Mouse (Mus musculus) adrenal gland, postnatal 14 days (tissue): ENCODE results near the gene 2810408A11Rik. TPM values are rescaled to one million over a fixed set of nuclear protein-coding genes. Genes with fewer than 3 reads are reported as not detected.
"Not testable (repeated sequence)": the region's sequence is repeated elsewhere in the genome, so short reads cannot be mapped to it uniquely, and the experiment has no call there.

ENCODE experiments used
- DNase-seq: peaks from one replicate; pipeline ENCODE4 v3.0.0; 2021; ENCODE audit warnings: mixed read lengths
- total RNA-seq: library from RNA; stranded (reverse); gene quantifications from 2 replicates; pipeline ENCODE4 v1.2.3, GENCODE M21; 2021

Gene 2810408A11Rik
- total RNA-seq, 1 experiment from 2014 or later, result 1.8 TPM

DNA sequence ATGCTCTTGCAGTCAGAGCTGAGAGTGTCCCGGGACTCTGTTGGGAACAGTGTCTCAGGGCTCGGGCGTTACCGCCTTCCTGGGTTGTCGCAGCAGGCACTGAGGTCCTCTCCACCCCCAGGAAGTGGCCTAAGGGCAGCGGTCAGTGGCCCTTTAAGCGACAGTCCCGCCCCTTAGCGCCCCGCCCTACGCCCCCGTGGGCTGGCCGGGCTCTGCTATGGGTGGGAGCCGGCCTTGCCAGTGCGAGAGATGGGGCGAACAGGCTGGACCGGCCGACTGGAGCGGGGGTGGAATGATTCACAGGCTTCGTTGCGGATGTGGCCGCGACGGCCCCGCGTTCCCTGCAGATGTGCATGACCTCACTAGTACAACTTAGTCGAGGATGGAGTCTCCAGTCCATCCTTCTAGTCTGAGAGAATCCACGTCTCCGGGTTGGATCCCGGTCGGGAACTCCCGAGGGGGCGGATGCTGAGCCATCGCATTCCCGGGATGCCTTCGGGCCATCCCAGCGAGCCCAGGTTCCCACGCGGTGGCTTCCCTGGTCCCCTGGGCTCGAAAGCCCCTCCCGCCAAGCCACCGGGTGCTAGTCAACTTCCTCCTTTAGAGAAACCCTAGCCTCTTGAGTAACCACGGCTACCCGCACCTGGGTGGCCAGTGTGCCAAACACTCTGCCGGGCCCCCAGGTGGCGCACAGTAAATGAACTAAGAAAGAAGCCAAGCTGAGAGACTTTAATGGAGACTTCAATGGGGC lies 19.8 kb downstream of the 2810408A11Rik start, which contains the start of gene Kctd11:
Gene Kctd11 (minus strand): TSS at position 554 of the 751 bp plus-strand sequence.
- DNase-seq, result peak; percentile 93

DNA sequence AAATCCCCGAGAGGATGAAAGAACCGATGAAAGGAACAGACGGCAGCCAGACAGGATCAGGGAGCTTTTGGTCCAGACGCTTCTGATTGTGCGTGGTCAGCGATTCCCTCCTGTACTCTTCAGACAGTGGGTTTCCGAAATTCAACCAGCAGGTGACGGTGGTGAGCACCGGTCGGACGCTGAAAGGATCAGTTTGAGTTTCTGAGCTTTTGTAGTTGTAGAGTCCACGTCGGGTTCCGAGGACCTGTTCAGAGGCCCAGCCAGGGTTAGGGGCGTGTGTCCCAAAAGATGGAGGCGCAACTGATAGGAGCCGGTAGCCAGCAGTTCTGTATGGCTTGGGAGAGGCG lies 20.3 kb downstream of the 2810408A11Rik start:
- DNase-seq, result peak; percentile 81

DNA sequence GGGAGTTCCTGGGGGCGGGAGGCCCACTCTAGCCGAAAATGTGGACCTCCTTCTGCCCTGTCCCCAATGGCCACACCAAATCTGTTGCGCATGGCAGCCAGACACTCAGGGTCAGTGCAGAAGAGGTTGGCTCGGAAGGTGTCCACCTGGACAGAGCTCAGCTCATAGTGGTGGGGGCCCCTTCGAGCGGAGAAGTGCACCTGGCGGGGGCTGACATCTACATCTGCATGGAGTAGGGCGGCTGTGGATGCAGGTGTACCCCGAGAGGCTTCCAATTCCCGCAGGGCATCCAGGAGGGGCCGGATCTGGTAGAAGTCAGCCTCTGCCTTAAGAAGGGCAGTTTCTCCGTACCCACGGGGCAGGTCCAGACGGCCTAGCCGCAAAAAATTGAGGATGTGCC lies 21.1 kb downstream of the 2810408A11Rik start:
- no peak for DNase-seq

DNA sequence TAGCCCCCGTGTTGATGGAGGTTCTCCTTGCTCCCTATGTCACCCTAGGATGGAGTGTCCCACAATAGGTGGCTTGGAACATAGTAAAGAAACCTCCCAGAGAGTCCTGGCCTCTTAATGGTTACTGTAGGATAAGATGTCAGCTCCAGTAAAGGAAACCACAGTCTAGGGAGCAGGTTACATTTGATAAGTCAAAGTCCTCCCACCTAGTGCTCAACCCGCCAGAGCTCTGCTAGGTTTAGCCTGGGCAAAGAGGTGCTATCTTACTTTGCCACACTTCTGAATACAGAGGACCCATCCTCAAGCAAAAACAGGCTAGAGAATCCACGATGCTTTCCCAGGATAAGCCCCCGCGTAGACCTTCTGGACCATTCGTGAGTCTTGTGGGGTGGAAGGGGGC lies 21.8 kb downstream of the 2810408A11Rik start:
- no peak for DNase-seq

DNA sequence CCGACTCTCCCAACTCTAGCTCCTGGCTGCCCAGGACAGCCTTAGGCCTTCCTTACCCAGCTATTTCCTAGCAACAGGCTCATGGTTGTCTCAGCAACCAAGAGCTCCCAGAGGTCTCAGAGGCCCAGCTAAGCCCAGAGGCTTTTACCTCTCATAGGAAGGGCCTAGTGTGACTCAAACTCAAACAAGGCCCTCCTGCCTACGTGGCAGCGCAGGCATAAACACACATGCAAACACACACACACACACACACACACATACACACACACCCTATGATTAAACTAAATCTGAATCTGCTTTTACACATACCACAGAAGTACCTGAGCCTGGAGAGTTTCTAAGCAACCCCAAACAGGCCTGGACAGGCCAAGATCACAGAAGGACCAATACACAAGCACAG lies 22.4 kb downstream of the 2810408A11Rik start:
- no peak for DNase-seq

DNA sequence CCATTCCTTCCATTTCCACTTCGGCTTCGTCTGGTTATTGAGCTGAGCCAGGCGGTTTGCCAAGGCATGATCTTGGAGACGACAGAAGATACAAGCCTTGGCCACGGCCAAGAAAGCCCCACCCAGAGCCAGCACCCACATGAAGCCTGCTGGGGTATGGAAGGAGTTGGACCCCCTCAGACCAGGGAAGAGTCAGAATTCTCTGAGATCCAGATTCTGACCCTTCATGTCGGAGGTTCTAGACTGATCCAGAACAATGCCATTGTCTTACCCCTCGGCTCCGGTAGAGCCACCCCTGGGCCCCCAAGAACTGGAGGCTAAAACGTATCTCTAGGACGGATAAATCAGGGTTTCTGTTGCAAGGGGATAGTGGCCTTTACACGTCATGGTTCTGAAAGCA lies 22.9 kb downstream of the 2810408A11Rik start, which contains the start of gene Tmem95:
Gene Tmem95 (minus strand): TSS at position 141 of the 400 bp plus-strand sequence.
- no peak for DNase-seq

DNA sequence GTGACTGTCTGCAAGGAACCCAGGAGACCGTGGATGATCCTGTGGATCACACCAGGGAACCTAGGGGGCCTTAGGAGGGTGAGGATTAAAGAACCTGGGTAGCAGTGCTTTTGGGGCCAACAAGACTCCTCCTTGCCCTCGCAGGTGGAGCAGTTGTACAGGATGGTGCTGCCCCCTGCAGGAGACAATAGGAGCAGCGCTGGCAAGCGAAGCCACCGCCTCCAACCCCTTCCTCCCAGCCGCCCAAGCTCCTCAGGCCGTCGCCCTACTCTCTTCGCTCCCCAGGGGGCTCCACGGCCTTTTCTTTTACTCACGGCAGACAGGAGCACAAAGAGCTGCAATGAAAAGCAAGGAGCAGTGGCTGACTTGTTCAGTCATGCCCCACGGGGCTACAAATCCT lies 23.9 kb downstream of the 2810408A11Rik start:
- peak; percentile 92 for DNase-seq

DNA sequence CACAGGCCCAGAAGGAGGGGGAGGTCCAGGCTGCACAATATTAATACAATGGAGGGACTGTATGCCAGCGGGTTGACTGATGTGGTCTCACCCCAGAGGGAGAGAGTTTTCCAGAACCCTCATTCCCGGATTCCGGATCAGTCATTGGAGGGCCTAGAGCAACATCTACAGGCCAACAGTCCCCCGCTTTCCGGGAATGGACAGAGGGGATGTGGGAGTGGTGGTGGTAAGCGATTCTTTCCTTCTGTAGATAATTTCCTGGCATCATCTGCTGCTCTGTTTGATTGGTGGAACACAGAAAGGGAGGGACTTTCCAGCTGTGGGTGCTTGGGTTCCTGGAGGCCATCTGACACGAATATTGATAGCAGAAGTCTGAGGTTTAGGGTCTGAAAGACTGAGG lies 24.6 kb downstream of the 2810408A11Rik start:
- no peak for DNase-seq

DNA sequence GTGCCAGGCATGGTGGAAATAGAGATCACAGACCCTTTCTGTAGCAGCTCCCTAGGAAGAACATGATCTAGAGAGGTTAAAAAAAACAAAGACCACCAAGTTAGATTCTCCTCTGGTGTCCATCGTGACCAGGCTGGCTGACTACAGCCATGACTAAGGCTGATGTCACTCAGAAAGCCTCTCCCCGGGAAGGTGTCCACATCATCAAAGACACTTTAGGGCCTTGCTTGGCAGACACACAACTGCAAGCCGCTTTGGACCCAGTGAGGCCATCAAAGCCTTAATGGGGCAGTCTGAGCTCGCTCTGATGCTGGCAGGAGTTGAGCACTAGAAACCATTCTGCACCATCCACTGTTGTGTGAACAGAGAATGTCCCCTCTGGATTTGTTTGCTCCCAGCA lies 28.3 kb downstream of the 2810408A11Rik start:
- no peak for DNase-seq

DNA sequence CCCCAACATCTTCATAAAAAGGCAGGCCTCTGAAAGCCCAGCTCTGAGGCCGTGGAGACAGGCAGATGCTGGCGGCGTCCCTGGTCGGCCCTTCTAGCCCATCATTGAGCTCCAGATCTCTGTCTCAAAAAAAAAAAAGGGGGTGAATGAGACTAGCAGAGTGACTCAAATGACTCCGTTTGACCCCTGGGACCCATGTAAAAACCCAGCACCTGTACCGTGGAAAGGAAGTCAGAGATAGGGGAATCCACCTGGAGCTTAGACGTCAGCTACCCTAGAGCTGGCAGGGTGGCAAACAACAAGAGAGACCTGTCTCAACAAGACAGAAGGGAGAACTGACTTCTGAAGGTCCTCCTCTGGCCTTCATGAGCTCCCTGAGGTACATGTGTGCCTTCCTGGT lies 29.0 kb downstream of the 2810408A11Rik start:
- DNase-seq, result no peak

DNA sequence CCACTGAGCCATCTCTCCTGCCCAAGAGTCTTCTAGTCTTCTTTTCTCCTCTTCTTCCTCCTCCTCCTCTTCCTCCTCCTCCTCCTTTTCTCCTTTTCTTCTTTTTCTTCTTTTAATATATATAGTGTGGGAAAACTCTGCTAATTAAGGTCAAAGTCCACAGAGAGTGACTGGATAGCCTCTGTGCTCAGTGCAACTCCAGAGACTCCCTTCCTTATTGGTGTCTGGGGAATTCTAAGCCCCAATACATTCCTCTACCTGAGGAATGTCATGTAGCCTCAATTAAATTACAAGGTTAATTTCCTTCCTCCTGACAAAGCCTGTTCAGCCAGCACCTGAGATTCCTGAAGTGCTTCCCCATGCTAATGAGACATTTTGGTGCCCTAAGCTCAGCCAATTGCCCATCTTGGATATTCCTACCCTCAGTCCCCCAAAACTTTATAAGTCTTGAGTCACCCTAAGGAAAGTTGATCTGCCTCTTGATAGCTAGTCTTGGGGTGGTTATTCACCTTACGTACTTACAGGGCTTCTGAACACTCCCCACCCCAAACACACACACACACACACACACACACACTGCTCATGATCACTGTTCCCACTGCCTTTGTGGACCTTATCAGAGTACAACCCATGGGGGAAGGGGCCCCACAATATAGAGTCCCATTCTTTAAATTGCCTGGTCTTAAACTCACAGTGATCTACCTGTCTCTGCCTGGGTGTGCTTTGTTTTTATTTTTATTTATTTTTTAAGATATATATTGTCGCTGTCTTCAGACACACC lies 30.3 kb downstream of the 2810408A11Rik start:
- no peak for DNase-seq

DNA sequence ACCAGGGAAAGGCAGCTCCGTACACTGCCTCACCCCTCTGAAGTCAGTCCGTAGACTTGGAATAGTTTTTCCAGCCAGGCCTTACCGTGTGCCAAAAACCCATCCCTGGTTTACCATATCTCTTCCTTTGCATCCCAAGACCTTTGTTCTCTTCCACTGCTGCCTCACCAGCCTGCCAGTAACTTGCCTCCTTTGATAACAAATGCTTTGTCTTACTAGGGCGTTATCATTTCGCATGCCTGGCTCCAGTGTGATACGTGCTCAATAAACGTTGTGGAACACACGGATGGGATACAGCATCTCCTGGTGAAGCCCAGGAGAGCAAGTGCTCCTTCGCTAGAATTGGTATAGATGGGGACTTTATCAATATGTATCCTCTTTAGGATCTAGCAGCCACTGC lies 33.5 kb downstream of the 2810408A11Rik start:
- DNase-seq, result no peak

DNA sequence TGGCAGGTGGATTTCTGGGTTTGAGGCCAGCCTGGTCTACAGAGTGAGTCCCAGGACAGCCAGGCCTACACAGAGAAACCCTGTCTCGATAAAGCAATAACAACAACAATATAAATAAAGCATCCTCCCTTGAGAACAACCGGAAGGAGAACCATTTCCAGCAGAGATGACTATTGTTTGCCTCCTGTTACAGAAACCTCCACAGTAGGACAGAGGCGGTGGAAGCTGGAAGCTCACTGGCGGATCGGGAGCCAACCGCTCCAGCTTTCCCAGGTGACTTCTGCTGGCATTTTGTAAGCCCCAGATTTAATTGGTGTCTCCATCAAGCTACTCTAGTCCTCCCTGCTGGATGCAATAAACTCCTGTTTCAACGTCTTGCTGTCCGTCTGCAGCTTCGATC lies 35.2 kb downstream of the 2810408A11Rik start:
- DNase-seq, result no peak

DNA sequence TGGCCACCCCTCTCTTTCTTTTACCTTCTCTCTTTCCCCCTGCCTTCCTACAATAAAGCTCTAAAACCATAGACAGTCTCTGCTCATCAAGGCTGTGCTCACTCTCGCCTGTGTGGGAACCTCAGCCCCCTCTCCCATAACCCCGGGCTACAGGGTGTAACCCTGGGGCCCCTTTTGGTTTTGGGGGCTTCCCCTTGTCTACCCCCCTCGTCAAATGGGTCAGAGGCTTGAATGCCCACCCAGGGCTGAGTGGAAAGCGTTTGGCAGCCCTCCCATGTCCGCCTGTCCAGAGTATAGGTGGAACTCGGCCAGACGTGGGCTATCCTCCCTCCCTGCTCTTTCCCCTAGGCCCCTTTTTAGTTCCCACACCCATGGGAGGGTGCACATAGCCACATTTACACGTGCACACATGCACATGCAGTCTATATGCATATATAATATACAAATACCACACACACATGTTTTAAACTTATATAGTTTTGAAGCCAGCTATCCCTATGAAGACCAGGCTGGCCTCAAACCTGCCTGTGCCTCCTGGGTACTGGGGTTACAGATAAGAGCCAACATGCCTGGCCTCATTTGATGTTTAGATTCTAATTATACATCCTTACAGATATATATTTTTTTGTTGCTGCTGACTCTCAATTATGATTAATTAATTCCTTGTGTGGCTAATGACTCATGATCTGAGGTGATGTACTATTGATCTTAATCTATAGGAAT lies 36.5 kb downstream of the 2810408A11Rik start:
- no peak for DNase-seq

DNA sequence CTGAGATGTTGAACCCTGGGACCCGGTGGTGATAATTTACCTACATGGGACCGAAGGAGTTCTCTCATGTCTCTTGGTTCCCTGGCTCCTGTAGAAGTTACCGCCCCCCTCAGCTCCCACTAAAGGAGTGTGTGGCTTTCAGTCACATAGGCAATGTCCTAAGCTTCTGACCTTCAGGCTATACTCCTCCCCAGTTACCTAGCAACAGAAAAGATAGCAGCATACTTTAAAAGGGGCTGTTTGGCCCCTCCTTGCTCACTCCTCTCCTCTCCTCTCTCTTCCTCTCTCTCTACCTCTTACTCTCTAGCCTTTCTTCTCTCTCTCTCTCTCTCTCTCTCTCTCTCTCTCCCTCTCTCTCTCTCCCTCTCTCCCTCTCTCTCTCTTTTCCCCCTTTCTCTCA lies 37.1 kb downstream of the 2810408A11Rik start:
- not testable (repeated sequence) for DNase-seq

DNA sequence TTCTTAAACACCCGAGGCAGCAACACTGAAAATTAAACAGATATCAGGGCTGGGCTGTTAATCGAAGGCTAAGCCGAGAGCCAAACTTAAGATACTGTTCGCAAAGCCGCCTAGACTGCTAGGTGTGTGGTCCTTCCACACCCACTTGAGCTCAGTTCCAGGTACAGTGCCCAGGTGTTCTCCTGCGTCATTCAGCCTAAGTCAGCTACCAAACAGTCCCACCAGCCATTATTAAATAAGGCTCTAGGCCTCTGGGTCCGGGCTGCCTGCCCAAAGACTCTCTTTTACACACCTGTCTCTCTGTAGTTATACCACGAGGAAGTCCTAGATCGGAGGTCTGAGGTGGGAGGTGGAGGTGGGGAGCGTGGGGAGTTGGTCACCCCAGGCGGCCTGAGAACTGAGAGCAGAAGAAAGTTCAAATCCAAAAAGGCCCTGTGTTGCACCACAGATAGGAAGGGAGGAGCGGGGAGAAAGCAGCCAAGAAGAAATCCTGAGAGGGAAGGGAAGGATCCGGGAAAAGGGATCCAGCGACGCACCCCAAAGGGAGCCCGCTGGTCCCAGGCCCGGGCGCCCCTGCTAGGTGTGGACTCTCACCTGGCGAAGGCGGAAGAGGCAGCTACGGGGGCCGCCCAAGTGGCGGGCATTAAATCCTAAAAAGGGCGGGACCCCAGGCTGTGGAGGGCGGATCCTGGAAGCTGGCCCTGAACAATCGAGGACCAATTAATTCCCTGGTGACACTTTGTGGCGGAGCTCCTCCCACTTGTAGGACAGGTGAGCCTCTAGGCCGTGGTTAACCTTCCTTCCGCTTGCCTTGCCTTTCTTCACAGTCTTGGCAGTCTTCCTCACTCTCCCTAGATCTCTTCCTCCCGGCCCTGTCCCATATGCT lies 42.4 kb downstream of the 2810408A11Rik start, which contains the start of gene Tnk1:
Gene Tnk1 (minus strand): TSS at position 618 of the 886 bp plus-strand sequence.
- DNase-seq, result no peak

DNA sequence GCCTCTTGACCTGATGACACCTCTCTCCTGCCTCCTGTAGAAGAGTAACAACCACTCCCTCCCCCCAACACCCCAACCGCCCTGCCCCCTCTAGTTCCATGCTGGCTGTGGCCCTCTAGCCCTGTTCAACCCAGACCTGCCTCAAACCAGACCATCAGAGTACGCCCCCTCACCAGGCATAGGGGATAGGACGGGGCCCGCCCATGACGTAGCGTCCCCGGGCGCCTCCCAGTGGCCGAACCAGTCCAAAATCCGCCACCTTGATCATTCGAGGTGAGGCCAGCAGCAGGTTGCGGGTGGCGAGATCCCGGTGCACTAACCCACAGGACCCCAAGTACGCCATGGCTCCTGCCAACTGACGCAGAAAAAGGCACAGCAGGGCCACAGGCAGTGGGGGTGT lies 45.4 kb downstream of the 2810408A11Rik start:
- peak; percentile 73 for DNase-seq

DNA sequence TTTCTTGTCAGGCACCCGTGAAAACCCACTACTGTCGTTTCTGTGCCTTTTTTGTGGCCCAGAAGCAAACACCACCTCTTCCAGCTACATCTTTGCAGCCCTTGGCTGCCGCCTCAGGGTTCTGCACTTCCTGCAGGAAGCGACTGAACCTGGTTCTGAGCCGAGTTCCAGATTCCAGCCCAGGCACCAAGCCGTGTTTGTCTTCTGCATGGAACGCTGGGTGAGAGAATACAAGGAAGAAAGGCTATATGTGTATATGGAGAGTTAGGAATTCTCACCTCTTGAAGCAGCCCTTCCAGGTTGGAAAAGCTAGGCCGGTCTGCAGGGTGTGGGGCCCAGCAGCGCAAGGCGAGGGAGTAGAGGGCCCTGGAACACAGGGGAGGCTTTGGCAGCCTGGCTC lies 46.1 kb downstream of the 2810408A11Rik start:
- DNase-seq, result no peak

DNA sequence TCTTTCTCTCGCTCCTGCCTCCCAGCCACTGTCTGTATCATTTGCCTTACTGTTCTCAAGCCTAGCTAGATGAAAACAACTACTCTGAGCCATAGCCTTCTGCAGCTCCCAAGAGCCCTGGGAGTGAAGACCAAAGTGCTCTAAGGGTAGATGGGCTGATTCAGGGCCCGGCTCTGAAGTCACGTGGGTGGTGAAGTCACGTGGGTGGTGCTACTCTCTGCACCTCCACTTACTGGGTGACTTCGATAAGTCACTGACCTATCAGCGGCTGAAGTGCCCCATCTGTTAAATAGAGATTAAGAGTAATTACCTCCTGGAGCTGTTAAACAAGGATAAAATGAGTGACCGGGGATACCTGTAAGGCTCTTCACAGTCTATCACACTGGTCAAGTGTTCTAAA lies 46.8 kb downstream of the 2810408A11Rik start:
- DNase-seq, result no peak

DNA sequence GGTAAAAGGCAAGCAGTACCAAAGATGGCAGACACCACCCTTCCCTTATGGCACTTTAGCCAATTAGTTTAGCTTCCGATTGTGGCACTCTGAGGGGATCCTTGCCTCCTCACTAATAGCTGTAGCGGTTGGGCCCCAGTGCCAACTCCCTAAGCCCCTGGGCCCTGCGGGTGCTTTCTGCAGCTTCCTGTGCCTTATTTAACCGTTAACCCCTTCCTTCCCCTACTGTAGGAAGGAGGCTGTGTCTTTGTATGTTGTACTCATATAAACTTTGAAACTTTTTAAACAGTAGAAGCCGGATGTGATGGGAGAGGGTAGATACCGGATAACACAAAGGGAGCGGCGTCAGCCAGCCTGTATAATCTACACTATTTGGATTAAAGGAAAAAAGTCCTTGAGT lies 50.0 kb downstream of the 2810408A11Rik start:
- DNase-seq, result no peak

DNA sequence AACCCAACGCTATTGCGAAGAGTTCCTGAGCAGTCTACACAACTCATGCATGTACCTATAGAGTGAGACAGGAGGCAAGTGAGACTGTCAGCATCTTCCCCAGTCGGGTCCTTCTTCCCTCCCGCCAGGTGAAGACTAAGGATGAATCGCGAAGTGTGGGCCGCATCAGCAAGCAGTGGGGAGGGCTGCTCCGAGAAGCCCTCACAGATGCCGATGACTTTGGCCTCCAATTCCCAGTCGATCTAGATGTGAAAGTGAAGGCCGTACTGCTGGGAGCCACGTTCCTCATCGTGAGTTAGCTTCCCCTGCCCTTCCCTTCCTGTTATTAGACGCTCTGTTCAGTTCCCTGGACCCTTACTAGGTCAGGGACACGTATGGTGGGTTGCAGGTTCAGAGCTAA lies 50.9 kb downstream of the 2810408A11Rik start:
- no peak for DNase-seq

DNA sequence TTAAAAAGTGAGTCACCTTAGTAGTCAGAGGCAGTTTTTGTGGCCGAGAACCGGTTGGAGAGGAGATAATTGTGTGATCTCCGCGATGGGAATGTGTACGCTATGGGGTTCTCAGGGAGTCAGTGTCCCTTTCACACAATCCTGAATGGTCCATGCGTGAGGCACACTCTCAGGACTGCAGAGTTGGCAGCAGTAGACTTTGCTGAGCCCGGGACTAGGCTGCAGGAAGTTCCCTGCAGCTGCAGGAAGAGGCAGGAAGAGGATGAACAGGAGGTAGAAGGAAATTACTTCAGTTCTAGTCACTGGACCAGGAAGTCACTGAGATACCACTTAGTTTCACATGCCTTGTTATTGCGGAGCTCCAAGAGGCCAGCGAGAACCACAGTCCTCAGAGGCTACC lies 51.7 kb downstream of the 2810408A11Rik start:
- DNase-seq, result no peak
